Mouse (Mus musculus) gastrocnemius, adult 8-10 months (tissue): ENCODE measurements around the gene Bcl9. TPM values are rescaled to one million over a fixed set of nuclear protein-coding genes. Genes with fewer than 3 reads are reported as not detected.
A peak's percentile ranks its signal among the peaks of the same experiment; 100 is the strongest.

Source experiments
- DNase-seq, 2 experiments: peaks; one replicate each; pipeline ENCODE4 v3.0.0; 2022; ENCODE audit warnings: low spot score in 2 of 2
- total RNA-seq, 4 experiments: library from RNA; stranded (reverse); gene quantifications; 2 replicates each; pipeline ENCODE4 v1.2.4; 2022

Gene Bcl9
- total RNA-seq, 4 experiments from 2014 or later = 1.9 to 4.9 (median 3.6) TPM

GRCm38 (mm10) chr3:97178885-97179284 is 118.8 kb downstream of the Bcl9 start:
- DNase-seq = no peak

- no peak for DNase-seq
Observed at GRCm38 (mm10) chr3:97172632-97173031, 125.1 kb downstream of the Bcl9 start.

GRCm38 (mm10) chr3:97172231-97172630 is 125.5 kb downstream of the Bcl9 start:
- DNase-seq = no peak

GRCm38 (mm10) chr3:97171531-97171930 is 126.2 kb downstream of the Bcl9 start:
- DNase-seq = no peak

GRCm38 (mm10) chr3:97167126-97167525 is 130.6 kb downstream of the Bcl9 start:
- DNase-seq = no peak

GRCm38 (mm10) chr3:97164477-97164876 is 133.2 kb downstream of the Bcl9 start:
- no peak for DNase-seq

GRCm38 (mm10) chr3:97161773-97162172 is 135.9 kb downstream of the Bcl9 start:
- no peak for DNase-seq

GRCm38 (mm10) chr3:97160908-97161307 is 136.8 kb downstream of the Bcl9 start:
- DNase-seq = no peak

- DNase-seq = no peak
Observed at GRCm38 (mm10) chr3:97159986-97160385, 137.7 kb downstream of the Bcl9 start.

GRCm38 (mm10) chr3:97159509-97159850 is 138.2 kb downstream of the Bcl9 start:
- DNase-seq = no peak

GRCm38 (mm10) chr3:97158611-97159508 is 138.9 kb downstream of the Bcl9 start, which contains the start of gene Acp6:
Acp6 (plus strand) TSS chr3:97158777.
- peak; percentile 90 for DNase-seq

GRCm38 (mm10) chr3:97157958-97158599 is 139.6 kb downstream of the Bcl9 start:
- peak; percentile 71 to 82 for DNase-seq

GRCm38 (mm10) chr3:97157308-97157707 is 140.4 kb downstream of the Bcl9 start:
- DNase-seq = no peak

- no peak for DNase-seq
Observed at GRCm38 (mm10) chr3:97156431-97156830, 141.3 kb downstream of the Bcl9 start.

Other genes starting within 250 kb of the Bcl9 start
- 10 to 100 TPM; 18.9 to 23.8 (median 20.7) TPM for gene Acp6, start 139.1 kb downstream of the Bcl9 start, total RNA-seq
- gene Olfr1402, start 124.1 kb upstream of the Bcl9 start, total RNA-seq = not detected